Mouse (Mus musculus) urinary bladder, postnatal 10 days (tissue): ENCODE results near the gene Sh3d21.
"Not testable (repeated sequence)": the region's sequence is repeated elsewhere in the genome, so short reads cannot be mapped to it uniquely, and the experiment has no call there.

Source experiments
- DNase-seq: peaks from one replicate; pipeline ENCODE4 v3.0.0; 2022; ENCODE audit warnings: low spot score

The Sh3d21 gene

GRCm38 (mm10) chr4:126168851-126169250 is 5.6 kb upstream of the Sh3d21 start:
- no peak for DNase-seq

- DNase-seq: no peak
Observed at GRCm38 (mm10) chr4:126166084-126166483, 2.8 kb upstream of the Sh3d21 start.

- DNase-seq: not testable (repeated sequence)
Observed at GRCm38 (mm10) chr4:126165092-126165491, 1.8 kb upstream of the Sh3d21 start.

- DNase-seq: no peak
Observed at GRCm38 (mm10) chr4:126163685-126164084, 394 bp upstream of the Sh3d21 start.

- DNase-seq: peak; percentile 82
Observed at GRCm38 (mm10) chr4:126162544-126163066, 686 bp downstream of the Sh3d21 start.

GRCm38 (mm10) chr4:126161986-126162385 is 1.3 kb downstream of the Sh3d21 start:
- no peak for DNase-seq

- no peak for DNase-seq
Observed at GRCm38 (mm10) chr4:126161456-126161855, 1.8 kb downstream of the Sh3d21 start.

- DNase-seq: no peak
Observed at GRCm38 (mm10) chr4:126160981-126161380, 2.3 kb downstream of the Sh3d21 start.

- DNase-seq: no peak
Observed at GRCm38 (mm10) chr4:126159455-126159854, 3.8 kb downstream of the Sh3d21 start.

- DNase-seq: no peak
Observed at GRCm38 (mm10) chr4:126157562-126157961, 5.7 kb downstream of the Sh3d21 start.

- DNase-seq: no peak
Observed at GRCm38 (mm10) chr4:126156617-126157016, 6.7 kb downstream of the Sh3d21 start.

- DNase-seq: no peak
Observed at GRCm38 (mm10) chr4:126155869-126156268, 7.4 kb downstream of the Sh3d21 start.

- no peak for DNase-seq
Observed at GRCm38 (mm10) chr4:126155183-126155582, 8.1 kb downstream of the Sh3d21 start.

GRCm38 (mm10) chr4:126152864-126153263 is 10.4 kb downstream of the Sh3d21 start:
- DNase-seq: no peak

GRCm38 (mm10) chr4:126151701-126152440 is 11.4 kb downstream of the Sh3d21 start:
- DNase-seq: no peak

GRCm38 (mm10) chr4:126150949-126151320 is 12.4 kb downstream of the Sh3d21 start:
- no peak for DNase-seq

GRCm38 (mm10) chr4:126150297-126150948 is 12.9 kb downstream of the Sh3d21 start:
- DNase-seq: no peak

- no peak for DNase-seq
Observed at GRCm38 (mm10) chr4:126149798-126150197, 13.5 kb downstream of the Sh3d21 start.

GRCm38 (mm10) chr4:126149041-126149676 is 14.1 kb downstream of the Sh3d21 start:
- DNase-seq: no peak

- no peak for DNase-seq
Observed at GRCm38 (mm10) chr4:126148161-126148961, 14.9 kb downstream of the Sh3d21 start.

GRCm38 (mm10) chr4:126147533-126148160 is 15.6 kb downstream of the Sh3d21 start, which contains the start of gene Eva1b:
Gene Eva1b, plus strand, starts transcription at chr4:126147744.
- no peak for DNase-seq
